Mouse (Mus musculus) thymus, postnatal 10 days (tissue): Measurements from ENCODE around the gene Cfap36.

ENCODE experiments used
- DNase-seq, 2 experiments: peaks; one replicate each; pipeline ENCODE4 v3.0.0; 2021; ENCODE audit warnings: low spot score in 2 of 2

The Cfap36 gene

GRCm38 (mm10) chr11:29246883-29247650, at the start of gene Cfap36:
Gene Cfap36, minus strand, starts transcription at chr11:29247409.
- peak; percentile 85 to 87 for DNase-seq

- DNase-seq, result no peak
Measured at GRCm38 (mm10) chr11:29287305-29287704, 40.1 kb upstream of the Cfap36 start.

DNA sequence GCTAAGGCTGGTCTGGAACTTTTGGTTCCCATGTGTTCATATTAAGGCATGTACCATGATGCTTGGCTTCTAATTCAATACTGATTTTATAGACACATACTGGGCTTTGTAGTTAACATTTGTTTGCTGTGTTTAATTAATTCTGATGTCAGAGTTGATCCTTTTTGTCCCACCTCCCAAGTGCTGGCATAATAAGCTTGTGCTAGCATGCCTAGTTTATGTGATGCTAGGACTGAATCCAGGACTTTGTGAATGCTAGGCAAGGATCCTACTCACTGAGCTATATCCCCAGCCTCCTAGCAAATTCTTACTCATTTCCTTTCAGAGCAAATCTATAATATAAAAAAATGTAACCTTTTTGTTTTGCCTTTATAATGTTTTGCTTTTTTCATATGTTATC, 38.8 kb upstream of the Cfap36 start:
- no peak for DNase-seq

DNA sequence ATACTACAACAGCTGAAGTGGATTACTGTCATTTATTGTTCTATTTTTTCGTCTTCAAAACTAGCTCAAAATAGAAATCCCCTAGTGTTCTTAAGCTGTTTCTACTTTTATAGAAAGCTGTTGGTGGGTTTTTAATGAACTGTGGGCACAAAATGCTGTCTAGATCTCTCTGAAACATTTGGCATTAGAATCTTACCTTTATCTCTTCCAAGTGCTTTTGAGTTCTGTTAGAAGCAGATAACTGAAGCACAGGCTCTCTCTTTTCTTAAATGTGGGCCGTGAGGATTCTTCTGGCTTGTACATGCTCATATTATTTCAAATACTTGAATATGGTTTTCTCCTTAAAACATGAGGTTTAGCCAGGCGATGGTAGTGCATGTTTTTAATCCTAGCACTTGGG, 27.5 kb upstream of the Cfap36 start:
- DNase-seq, result no peak

DNA sequence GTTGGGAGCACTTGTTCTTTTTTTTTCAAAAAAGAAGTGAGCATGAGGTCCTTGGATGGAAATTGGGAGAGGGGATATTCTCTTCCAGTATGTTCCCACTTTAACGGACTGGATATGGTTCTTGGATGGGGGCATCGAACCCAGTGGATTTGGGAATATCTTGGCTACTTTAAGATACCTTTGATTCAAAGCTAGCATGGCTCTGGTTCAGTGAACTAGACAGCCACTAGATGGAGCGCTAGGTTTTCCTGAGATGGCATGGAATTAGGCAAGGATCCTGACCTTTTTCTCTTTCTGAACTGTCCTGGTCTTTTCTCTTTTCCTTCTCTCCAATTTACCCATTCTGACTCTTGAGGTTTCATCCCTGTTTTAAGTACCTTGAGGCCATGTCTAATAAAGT, 20.6 kb upstream of the Cfap36 start:
- DNase-seq, result peak in 1 of 2 experiments; percentile 13

- no peak for DNase-seq
Measured at GRCm38 (mm10) chr11:29254643-29255042, 7.4 kb upstream of the Cfap36 start.

DNA sequence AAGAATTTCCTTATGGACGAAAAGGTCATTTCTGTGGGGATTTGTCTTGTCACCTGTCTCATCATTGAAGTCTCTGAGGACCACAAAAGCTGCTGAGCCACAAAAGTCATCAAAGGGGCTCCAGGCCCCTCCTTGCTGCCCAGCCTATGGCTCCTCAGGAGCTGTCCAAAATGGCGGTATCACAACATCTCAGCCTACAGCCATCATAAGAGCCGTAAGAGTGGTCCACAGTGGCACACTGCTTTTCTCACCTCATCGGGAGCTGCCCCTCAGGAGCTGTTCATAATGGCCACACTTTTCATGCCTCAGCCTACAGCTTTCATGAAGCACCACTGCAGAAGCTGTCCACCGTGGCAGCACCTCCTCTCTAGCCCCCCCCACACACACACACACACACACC, 1.2 kb upstream of the Cfap36 start:
- DNase-seq, result no peak

DNA sequence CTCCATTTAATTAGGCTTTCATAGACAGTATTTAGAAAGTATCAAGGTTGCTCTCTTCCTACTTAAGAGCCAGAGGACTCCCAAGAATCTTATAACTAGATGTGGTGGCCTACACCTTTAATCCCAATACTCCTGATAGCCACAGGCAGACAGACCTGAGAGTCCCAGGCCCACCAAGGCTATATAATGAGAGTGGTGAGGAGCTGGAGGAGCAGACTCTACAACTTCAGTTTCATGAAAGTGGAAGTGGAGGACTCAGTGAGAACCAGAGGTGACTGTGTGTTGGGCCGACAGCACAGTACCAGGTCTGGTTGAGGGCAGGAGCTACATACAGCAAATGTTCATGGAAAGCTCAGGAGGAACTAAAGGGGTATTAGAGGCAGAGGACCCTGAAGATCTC, 516 bp upstream of the Cfap36 start:
- DNase-seq, result no peak

DNA sequence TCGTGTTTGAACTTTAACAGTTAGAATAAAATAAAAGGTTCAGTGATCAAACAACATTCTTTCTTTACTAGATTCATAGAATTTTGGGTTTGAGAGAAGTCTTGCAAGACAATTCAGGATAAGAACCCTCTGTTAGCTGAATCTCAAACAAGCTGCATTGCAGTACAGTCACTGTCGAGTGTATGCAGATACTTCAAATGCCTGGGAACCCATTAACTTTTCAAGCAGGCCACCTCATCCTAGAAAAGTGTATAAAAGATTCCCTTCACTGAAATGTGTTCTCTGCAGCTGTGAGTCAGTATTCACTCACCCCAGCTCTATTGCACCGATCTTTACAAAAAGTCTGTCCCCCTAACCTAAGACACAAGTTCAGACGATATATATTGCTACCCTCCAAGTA, 1.2 kb downstream of the Cfap36 start:
- no peak for DNase-seq

DNA sequence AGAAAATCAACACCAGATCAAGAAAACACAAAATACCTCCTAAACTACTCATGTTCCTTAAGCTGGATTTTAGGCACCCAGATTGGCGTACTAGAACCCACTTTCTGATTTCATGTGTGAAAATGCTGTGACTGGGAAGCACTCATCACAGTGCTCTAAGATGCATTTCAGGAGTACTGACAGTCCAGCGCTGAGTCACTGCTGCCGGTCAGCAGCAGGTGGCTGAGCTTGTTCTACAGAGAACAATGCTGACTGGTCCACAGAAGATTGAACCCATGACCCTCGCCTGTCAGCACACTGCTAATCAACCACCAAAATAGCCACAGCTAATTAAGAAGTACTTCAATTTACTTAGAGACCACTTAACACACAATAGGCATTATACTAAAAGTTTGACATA, 5.2 kb downstream of the Cfap36 start:
- no peak for DNase-seq

- no peak for DNase-seq
Measured at GRCm38 (mm10) chr11:29239353-29239752, 7.9 kb downstream of the Cfap36 start.

GRCm38 (mm10) chr11:29238551-29238950, 8.7 kb downstream of the Cfap36 start:
- no peak for DNase-seq

GRCm38 (mm10) chr11:29238047-29238446, 9.2 kb downstream of the Cfap36 start:
- no peak for DNase-seq

DNA sequence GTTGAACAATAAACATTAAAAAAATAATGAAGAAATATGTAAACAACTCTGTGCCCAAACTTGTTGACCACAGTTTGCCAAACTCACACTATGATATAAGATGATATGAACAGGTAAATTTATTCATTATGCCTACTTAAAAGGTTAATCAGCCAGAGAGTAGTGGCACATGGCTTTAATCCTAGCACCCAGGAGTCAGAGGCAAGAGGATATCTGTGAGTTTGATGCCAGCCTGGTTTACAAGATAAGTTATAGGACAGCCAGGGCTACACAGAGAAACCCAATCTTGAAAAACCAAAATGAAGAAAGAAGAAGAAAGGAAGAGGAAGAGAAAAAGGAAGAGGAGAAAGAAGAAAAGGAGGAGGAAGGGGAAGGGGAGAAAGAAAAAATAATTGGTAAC, 9.8 kb downstream of the Cfap36 start:
- DNase-seq, result no peak

DNA sequence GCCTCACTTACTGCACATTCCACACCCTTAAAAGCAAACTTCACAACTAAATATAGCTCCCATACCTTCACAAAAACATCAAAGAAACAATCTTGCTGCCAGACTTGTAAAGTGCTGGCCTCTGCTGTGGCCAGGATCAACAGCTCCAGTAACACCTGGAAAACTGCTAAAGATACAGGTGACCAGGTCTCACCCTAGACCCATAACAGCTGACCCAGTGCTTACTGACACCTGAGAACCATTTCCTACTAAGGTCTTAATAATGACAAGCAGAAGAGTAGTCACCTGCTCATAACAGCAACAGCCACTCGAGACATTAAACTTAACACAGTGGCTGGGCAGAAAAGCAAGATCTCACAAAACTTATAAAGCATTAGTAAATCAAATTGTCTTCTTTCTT, 13.6 kb downstream of the Cfap36 start:
- DNase-seq, result no peak

DNA sequence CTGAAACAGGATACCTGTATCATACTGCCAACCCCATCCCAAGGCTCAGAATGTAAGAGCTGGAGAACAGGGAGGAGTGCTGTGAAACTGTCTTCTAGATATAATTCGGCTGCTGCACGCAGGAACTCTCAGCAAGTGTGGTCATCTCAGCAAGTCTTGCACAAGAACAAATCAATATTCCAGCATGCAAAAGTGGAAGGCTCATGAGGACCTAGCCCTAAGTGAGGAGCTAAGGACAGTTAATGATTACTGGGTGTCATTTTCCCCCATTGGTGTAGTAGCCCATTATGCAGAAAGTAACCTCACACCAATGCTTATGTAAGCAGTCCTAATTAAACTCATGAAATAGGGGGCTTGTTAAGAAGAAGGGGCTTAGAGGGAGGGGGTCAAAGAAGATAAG, 18.3 kb downstream of the Cfap36 start:
- DNase-seq, result no peak

- DNase-seq, result no peak
Measured at GRCm38 (mm10) chr11:29224754-29225153, 22.5 kb downstream of the Cfap36 start.

DNA sequence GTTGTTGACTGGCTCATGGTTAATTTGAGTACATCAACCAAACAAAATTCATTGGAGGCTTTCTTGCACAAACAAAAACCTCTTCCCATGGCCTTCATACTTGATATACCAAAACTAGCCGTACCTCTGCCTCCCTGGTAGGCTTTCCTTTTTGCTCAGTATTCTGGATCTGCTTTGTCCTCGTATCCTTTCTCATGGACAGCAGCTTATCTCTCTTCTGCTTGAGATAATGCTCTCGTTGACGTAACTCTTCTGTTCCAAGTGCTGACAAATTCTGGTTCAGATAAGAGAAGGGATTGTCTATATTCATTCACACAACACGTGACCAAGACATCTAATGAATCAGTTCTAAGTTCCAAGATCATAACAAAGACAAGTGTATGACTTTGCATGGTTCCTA, 24.9 kb downstream of the Cfap36 start:
- no peak for DNase-seq

GRCm38 (mm10) chr11:29219055-29219454, 28.2 kb downstream of the Cfap36 start:
- no peak for DNase-seq

- no peak for DNase-seq
Measured at GRCm38 (mm10) chr11:29216196-29216595, 31.0 kb downstream of the Cfap36 start.

DNA sequence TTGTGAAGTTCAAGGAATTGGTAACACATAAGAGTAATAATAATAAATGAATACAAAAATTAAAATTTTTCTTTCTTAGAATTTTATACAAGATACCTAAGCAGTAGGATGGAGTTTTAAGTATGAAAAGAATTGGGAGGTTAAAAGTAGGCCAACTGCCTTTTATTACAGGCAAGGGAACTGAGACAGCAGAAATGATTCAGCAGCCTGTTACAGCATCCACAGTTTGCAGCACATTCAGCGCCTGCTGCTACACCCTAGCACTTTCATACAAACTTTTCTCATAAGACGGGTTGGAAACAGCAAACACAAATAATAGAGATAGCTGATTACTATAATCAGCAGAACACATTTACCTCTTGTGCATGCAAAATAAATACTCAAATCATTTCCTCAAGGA, 37.4 kb downstream of the Cfap36 start:
- DNase-seq, result no peak

DNA sequence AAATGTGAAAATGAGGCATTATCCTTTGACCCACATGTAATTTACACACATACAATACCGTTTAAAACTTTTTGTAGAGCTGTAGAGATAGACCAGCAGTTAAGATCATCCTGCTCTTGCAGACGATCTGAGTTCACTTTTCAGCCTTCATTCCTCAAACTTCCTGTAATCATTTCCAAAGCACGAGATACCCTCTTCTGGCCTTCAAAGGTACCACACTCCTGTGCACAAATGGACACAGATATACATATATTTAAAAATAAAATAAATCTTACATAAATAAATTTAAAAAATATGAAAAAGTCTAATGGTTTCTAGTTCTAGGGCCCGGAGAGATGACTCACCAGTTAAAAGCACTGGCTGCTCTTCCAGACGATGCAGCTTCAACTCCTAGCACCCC, 43.6 kb downstream of the Cfap36 start:
- DNase-seq, result no peak

DNA sequence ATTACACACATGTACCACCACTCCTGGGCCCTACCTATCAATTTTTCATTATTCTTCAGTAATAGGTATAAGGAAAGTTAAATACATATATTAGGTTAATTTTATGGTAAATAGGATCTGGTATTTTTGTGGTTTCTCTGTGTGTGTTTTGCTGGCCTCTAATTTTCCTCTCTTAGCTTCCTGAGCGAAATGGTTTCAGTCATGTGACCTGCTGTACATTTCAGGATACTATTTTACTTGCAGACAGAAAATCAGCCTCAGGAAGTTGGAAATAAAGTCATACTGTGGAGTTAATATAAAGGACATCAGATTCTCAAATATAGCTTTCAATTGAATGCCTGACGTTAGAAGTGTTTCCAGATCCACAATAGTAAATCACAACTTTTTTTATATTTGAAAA, 58.2 kb downstream of the Cfap36 start:
- no peak for DNase-seq

GRCm38 (mm10) chr11:29181751-29182150, 65.5 kb downstream of the Cfap36 start:
- no peak for DNase-seq
